Mouse (Mus musculus): ENCODE measurements around the gene Pagr1a. TPM values are rescaled to one million over a fixed set of nuclear protein-coding genes. Genes with fewer than 3 reads are reported as not detected.

Gene Pagr1a
- 17.2 TPM for polyA plus RNA-seq (2015; fragmentation: Illumina TruSeq; extraction: RNeasy Lipid Tissue Mini Kit (QIAGEN cat#74804); ENCODE audit: insufficient read depth, low read depth, low replicate concordance)

GRCm38 (mm10) chr7:127016971-127017949, at the start of gene Pagr1a:
Gene Pagr1a, minus strand, starts transcription at chr7:127017352.

GRCm38 (mm10) chr7:127041851-127042672, 24.9 kb upstream of the Pagr1a start, which contains the start of gene Kif22:
Gene Kif22, minus strand, starts transcription at chr7:127042471.

GRCm38 (mm10) chr7:127026984-127027726, 10.0 kb upstream of the Pagr1a start, which contains the start of gene Maz:
Gene Maz, minus strand, starts transcription at chr7:127027037.

GRCm38 (mm10) chr7:127020901-127021562, 3.9 kb upstream of the Pagr1a start, which contains the start of the genes Gm42742 and Prrt2:
Gene Gm42742, minus strand, starts transcription at chr7:127021097.
Gene Prrt2, minus strand, starts transcription at chr7:127021211.

GRCm38 (mm10) chr7:127016481-127016485, 869 bp downstream of the Pagr1a start, which contains the start of gene Pagr1b:
Gene Pagr1b, minus strand, starts transcription at chr7:127016484.

GRCm38 (mm10) chr7:127014320-127014719, 2.8 kb downstream of the Pagr1a start, which contains the start of gene Mvp:
Gene Mvp, minus strand, starts transcription at chr7:127014621.

GRCm38 (mm10) chr7:126975950-126976866, 40.9 kb downstream of the Pagr1a start, which contains the start of gene Cdiptos:
Gene Cdiptos, minus strand, starts transcription at chr7:126976098.

GRCm38 (mm10) chr7:126975893-126975949, 41.4 kb downstream of the Pagr1a start, which contains the start of gene Cdipt:
Gene Cdipt, plus strand, starts transcription at chr7:126975914.

Other genes with a start within 250 kb of the Pagr1a start
- gene Ypel3, start 240.4 kb downstream of the Pagr1a start, polyA plus RNA-seq (2015; fragmentation: Illumina TruSeq; extraction: RNeasy Lipid Tissue Mini Kit (QIAGEN cat#74804); ENCODE audit: insufficient read depth, low read depth, low replicate concordance), result 86.3 TPM
- gene Tbx6, start 235.9 kb downstream of the Pagr1a start, polyA plus RNA-seq (2015; fragmentation: Illumina TruSeq; extraction: RNeasy Lipid Tissue Mini Kit (QIAGEN cat#74804); ENCODE audit: insufficient read depth, low read depth, low replicate concordance), result 1.9 TPM
- 30.4 TPM for gene Ppp4c, start 224.9 kb downstream of the Pagr1a start, polyA plus RNA-seq (2015; fragmentation: Illumina TruSeq; extraction: RNeasy Lipid Tissue Mini Kit (QIAGEN cat#74804); ENCODE audit: insufficient read depth, low read depth, low replicate concordance)
- gene Fam57b, start 219.7 kb downstream of the Pagr1a start, polyA plus RNA-seq (2015; fragmentation: Illumina TruSeq; extraction: RNeasy Lipid Tissue Mini Kit (QIAGEN cat#74804); ENCODE audit: insufficient read depth, low read depth, low replicate concordance), result 3.8 TPM
- gene 4930451I11Rik, start 185.7 kb downstream of the Pagr1a start, polyA plus RNA-seq (2015; fragmentation: Illumina TruSeq; extraction: RNeasy Lipid Tissue Mini Kit (QIAGEN cat#74804); ENCODE audit: insufficient read depth, low read depth, low replicate concordance), result not detected
- gene Doc2a, start 169.9 kb downstream of the Pagr1a start, polyA plus RNA-seq (2015; fragmentation: Illumina TruSeq; extraction: RNeasy Lipid Tissue Mini Kit (QIAGEN cat#74804); ENCODE audit: insufficient read depth, low read depth, low replicate concordance), result not detected
- 4.6 TPM for gene Hirip3, start 155.4 kb downstream of the Pagr1a start, polyA plus RNA-seq (2015; fragmentation: Illumina TruSeq; extraction: RNeasy Lipid Tissue Mini Kit (QIAGEN cat#74804); ENCODE audit: insufficient read depth, low read depth, low replicate concordance)
- gene Ino80e, start 155.0 kb downstream of the Pagr1a start, polyA plus RNA-seq (2015; fragmentation: Illumina TruSeq; extraction: RNeasy Lipid Tissue Mini Kit (QIAGEN cat#74804); ENCODE audit: insufficient read depth, low read depth, low replicate concordance), result 12.9 TPM
- gene Taok2, start 132.6 kb downstream of the Pagr1a start, polyA plus RNA-seq (2015; fragmentation: Illumina TruSeq; extraction: RNeasy Lipid Tissue Mini Kit (QIAGEN cat#74804); ENCODE audit: insufficient read depth, low read depth, low replicate concordance), result 31.1 TPM
- 29.4 TPM for gene Tmem219, start 94.4 kb downstream of the Pagr1a start, polyA plus RNA-seq (2015; fragmentation: Illumina TruSeq; extraction: RNeasy Lipid Tissue Mini Kit (QIAGEN cat#74804); ENCODE audit: insufficient read depth, low read depth, low replicate concordance)
- gene Kctd13, start 88.5 kb downstream of the Pagr1a start, polyA plus RNA-seq (2015; fragmentation: Illumina TruSeq; extraction: RNeasy Lipid Tissue Mini Kit (QIAGEN cat#74804); ENCODE audit: insufficient read depth, low read depth, low replicate concordance), result 3.6 TPM
- gene Asphd1, start 67.8 kb downstream of the Pagr1a start, polyA plus RNA-seq (2015; fragmentation: Illumina TruSeq; extraction: RNeasy Lipid Tissue Mini Kit (QIAGEN cat#74804); ENCODE audit: insufficient read depth, low read depth, low replicate concordance), result 3.6 TPM
- gene Sez6l2, start 66.8 kb downstream of the Pagr1a start, polyA plus RNA-seq (2015; fragmentation: Illumina TruSeq; extraction: RNeasy Lipid Tissue Mini Kit (QIAGEN cat#74804); ENCODE audit: insufficient read depth, low read depth, low replicate concordance), result 17.7 TPM
- 28.6 TPM for gene Cdipt, start 41.4 kb downstream of the Pagr1a start, polyA plus RNA-seq (2015; fragmentation: Illumina TruSeq; extraction: RNeasy Lipid Tissue Mini Kit (QIAGEN cat#74804); ENCODE audit: insufficient read depth, low read depth, low replicate concordance)
- 1.6 TPM for gene Cdiptos, start 41.3 kb downstream of the Pagr1a start, polyA plus RNA-seq (2015; fragmentation: Illumina TruSeq; extraction: RNeasy Lipid Tissue Mini Kit (QIAGEN cat#74804); ENCODE audit: insufficient read depth, low read depth, low replicate concordance)
- gene Mvp, start 2.7 kb downstream of the Pagr1a start, polyA plus RNA-seq (2015; fragmentation: Illumina TruSeq; extraction: RNeasy Lipid Tissue Mini Kit (QIAGEN cat#74804); ENCODE audit: insufficient read depth, low read depth, low replicate concordance), result 10.7 TPM
- not detected for gene Pagr1b, start 868 bp downstream of the Pagr1a start, polyA plus RNA-seq (2015; fragmentation: Illumina TruSeq; extraction: RNeasy Lipid Tissue Mini Kit (QIAGEN cat#74804); ENCODE audit: insufficient read depth, low read depth, low replicate concordance)
- 3.3 TPM for gene Gm42742, start 3.7 kb upstream of the Pagr1a start, polyA plus RNA-seq (2015; fragmentation: Illumina TruSeq; extraction: RNeasy Lipid Tissue Mini Kit (QIAGEN cat#74804); ENCODE audit: insufficient read depth, low read depth, low replicate concordance)
- gene Prrt2, start 3.9 kb upstream of the Pagr1a start, polyA plus RNA-seq (2015; fragmentation: Illumina TruSeq; extraction: RNeasy Lipid Tissue Mini Kit (QIAGEN cat#74804); ENCODE audit: insufficient read depth, low read depth, low replicate concordance), result 0.76 TPM
- 33.7 TPM for gene Maz, start 9.7 kb upstream of the Pagr1a start, polyA plus RNA-seq (2015; fragmentation: Illumina TruSeq; extraction: RNeasy Lipid Tissue Mini Kit (QIAGEN cat#74804); ENCODE audit: insufficient read depth, low read depth, low replicate concordance)
- gene Kif22, start 25.1 kb upstream of the Pagr1a start, polyA plus RNA-seq (2015; fragmentation: Illumina TruSeq; extraction: RNeasy Lipid Tissue Mini Kit (QIAGEN cat#74804); ENCODE audit: insufficient read depth, low read depth, low replicate concordance), result 0.39 TPM
- 25,813 TPM for gene Zg16, start 70.0 kb upstream of the Pagr1a start, polyA plus RNA-seq (2015; fragmentation: Illumina TruSeq; extraction: RNeasy Lipid Tissue Mini Kit (QIAGEN cat#74804); ENCODE audit: insufficient read depth, low read depth, low replicate concordance)
- gene AI467606, start 74.0 kb upstream of the Pagr1a start, polyA plus RNA-seq (2015; fragmentation: Illumina TruSeq; extraction: RNeasy Lipid Tissue Mini Kit (QIAGEN cat#74804); ENCODE audit: insufficient read depth, low read depth, low replicate concordance), result 2.4 TPM
- 0.54 TPM for gene Qprt, start 104.9 kb upstream of the Pagr1a start, polyA plus RNA-seq (2015; fragmentation: Illumina TruSeq; extraction: RNeasy Lipid Tissue Mini Kit (QIAGEN cat#74804); ENCODE audit: insufficient read depth, low read depth, low replicate concordance)
- 0.24 TPM for gene Spn, start 120.5 kb upstream of the Pagr1a start, polyA plus RNA-seq (2015; fragmentation: Illumina TruSeq; extraction: RNeasy Lipid Tissue Mini Kit (QIAGEN cat#74804); ENCODE audit: insufficient read depth, low read depth, low replicate concordance)
- gene Cd2bp2, start 178.7 kb upstream of the Pagr1a start, polyA plus RNA-seq (2015; fragmentation: Illumina TruSeq; extraction: RNeasy Lipid Tissue Mini Kit (QIAGEN cat#74804); ENCODE audit: insufficient read depth, low read depth, low replicate concordance), result 10.8 TPM
- 7.0 TPM for gene Tbc1d10b, start 191.1 kb upstream of the Pagr1a start, polyA plus RNA-seq (2015; fragmentation: Illumina TruSeq; extraction: RNeasy Lipid Tissue Mini Kit (QIAGEN cat#74804); ENCODE audit: insufficient read depth, low read depth, low replicate concordance)
- gene Mylpf, start 191.5 kb upstream of the Pagr1a start, polyA plus RNA-seq (2015; fragmentation: Illumina TruSeq; extraction: RNeasy Lipid Tissue Mini Kit (QIAGEN cat#74804); ENCODE audit: insufficient read depth, low read depth, low replicate concordance), result 1.5 TPM
- gene Zfp553, start 215.7 kb upstream of the Pagr1a start, polyA plus RNA-seq (2015; fragmentation: Illumina TruSeq; extraction: RNeasy Lipid Tissue Mini Kit (QIAGEN cat#74804); ENCODE audit: insufficient read depth, low read depth, low replicate concordance), result 2.2 TPM
- 2.8 TPM for gene Sept1, start 215.8 kb upstream of the Pagr1a start, polyA plus RNA-seq (2015; fragmentation: Illumina TruSeq; extraction: RNeasy Lipid Tissue Mini Kit (QIAGEN cat#74804); ENCODE audit: insufficient read depth, low read depth, low replicate concordance)
- gene Zfp771, start 226.9 kb upstream of the Pagr1a start, polyA plus RNA-seq (2015; fragmentation: Illumina TruSeq; extraction: RNeasy Lipid Tissue Mini Kit (QIAGEN cat#74804); ENCODE audit: insufficient read depth, low read depth, low replicate concordance), result 8.5 TPM
- 12.0 TPM for gene Dctpp1, start 243.4 kb upstream of the Pagr1a start, polyA plus RNA-seq (2015; fragmentation: Illumina TruSeq; extraction: RNeasy Lipid Tissue Mini Kit (QIAGEN cat#74804); ENCODE audit: insufficient read depth, low read depth, low replicate concordance)

Data from pancreas, adult 10 weeks (tissue).